Mouse (Mus musculus): ENCODE measurements at regions not wholly inside any gene's neighbourhood (a gene's known extent, or its start where the extent isn't known, plus 50 kb on each side); places are given as distances from the start of the nearest gene placed in this dataset.
"Not testable (repeated sequence)": the region's sequence is repeated elsewhere in the genome, so short reads cannot be mapped to it uniquely, and the experiment has no call there.

DNA sequence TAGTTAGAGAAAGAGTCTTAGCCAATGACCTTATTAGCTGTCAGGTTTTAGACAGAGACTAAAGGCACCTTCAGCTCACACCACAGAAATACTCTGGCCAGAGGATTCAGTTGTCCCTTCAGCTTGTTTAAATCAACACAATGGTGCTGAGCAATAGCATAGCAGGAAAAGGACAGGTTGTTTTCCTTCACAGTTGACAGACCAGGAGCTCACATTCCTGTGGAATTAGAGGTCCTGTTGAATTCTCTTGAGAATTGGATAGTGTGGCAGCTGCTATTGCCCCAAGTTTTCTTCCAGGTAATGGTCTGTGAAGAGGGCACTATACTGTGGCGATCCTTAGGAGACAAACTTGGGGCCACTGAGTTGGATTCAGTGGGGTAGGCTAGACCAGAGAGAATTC, 57.2 kb upstream of the Pglyrp3 start:
- Histone ChIP-seq H3K36me3 (ENCODE audit: insufficient read depth, low read length) (no peaks in the 10 kb centered on the region), H3K9me3 (ENCODE audit: low read length) (peaks cover 33% of the 10 kb centered on the region)
- no peak for TF ChIP-seq NANOG (IDR thresholded peaks at IDR 0.05; ENCODE audit: borderline replicate concordance, low read length)

DNA sequence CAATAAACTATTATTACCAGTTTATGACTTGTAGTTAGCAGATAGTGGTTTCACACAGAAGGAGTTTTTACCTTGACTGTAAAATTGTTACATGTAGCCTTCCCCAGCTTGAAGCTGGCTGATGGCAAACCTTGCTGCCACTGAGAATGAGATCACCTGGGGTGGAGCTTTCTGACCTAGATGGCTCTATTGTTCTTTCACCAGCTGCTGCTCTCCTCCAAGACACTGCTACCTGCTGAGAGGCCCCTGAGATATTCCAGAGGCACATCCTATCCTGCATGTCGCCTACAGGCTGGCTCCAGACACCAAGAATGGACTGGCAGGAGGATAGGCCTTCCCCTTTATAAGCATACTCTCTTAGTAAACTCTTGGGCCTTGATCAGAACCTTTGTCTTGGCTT, 55.8 kb upstream of the Pglyrp3 start:
- no peak for TF ChIP-seq NANOG (IDR thresholded peaks at IDR 0.05; ENCODE audit: borderline replicate concordance, low read length)
- TF ChIP-seq POU5F1 (IDR thresholded peaks at IDR 0.05; ENCODE audit: borderline replicate concordance, low read length) = no peak
- TF ChIP-seq CTCF (conservative IDR thresholded peaks at IDR 0.05; ENCODE audit: low read length) = no peak
- H3K4me1 ChIP-seq (replicated peaks; ENCODE audit: low read depth, low read length) = peaks cover 7% of the 10 kb centered on the region; the same call in 1 of the 2 replicates
- H3K36me3 ChIP-seq (ENCODE audit: insufficient read depth, low read length) = no peaks in the 10 kb centered on the region
- no peaks in the 10 kb centered on the region for H3K27me3 ChIP-seq (ENCODE audit: insufficient read depth, low read length)
- peaks cover 32% of the 10 kb centered on the region for H3K9me3 ChIP-seq (ENCODE audit: low read length)
- H3K4me3 ChIP-seq (replicated peaks; ENCODE audit: low read length) = no peak overlapping the region

More for the DNA sequence above, 57.2 kb upstream of the Pglyrp3 start:
- Histone ChIP-seq H3K4me3 (replicated peaks; ENCODE audit: low read length) (no peak overlapping the region), H3K4me1 (replicated peaks; ENCODE audit: low read depth, low read length) (peaks cover 5% of the 10 kb centered on the region; the same call in 1 of the 2 replicates), H3K27me3 (ENCODE audit: insufficient read depth, low read length) (no peaks in the 10 kb centered on the region)

DNA sequence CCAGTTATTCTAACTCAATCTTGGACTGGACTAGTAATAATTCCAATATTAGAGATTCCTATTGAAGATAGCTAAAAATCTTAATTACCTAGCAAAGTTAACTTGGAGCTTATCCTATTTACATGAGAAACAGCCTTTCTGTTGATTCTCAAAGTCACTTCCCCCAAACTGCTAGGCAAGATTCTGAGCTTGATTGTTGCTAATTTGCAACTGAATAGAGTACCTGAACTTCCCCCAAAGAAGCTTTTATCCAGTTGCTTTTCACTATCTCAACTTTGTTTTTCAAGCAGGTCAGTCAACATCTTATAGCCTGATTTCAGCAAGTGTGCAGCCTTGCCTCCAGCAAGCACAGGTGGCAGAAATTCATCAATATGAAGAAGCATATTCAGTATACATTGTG, 50.5 kb upstream of the Pglyrp3 start:
- not testable (repeated sequence) for H3K27me3 ChIP-seq (ENCODE audit: insufficient read depth, low read length); H3K36me3 ChIP-seq (ENCODE audit: insufficient read depth, low read length)
- H3K4me1 ChIP-seq (replicated peaks; ENCODE audit: low read depth, low read length) = peaks cover 10% of the 10 kb centered on the region
- H3K9me3 ChIP-seq (ENCODE audit: low read length) = peaks cover 27% of the 10 kb centered on the region
- peak; percentile 92 for TF ChIP-seq NANOG (IDR thresholded peaks at IDR 0.05; ENCODE audit: borderline replicate concordance, low read length)
- TF ChIP-seq POU5F1 (IDR thresholded peaks at IDR 0.05; ENCODE audit: borderline replicate concordance, low read length) = peak; percentile 63; the same call in 1 of the 2 replicates
- H3K4me3 ChIP-seq (replicated peaks; ENCODE audit: low read length) = 0 out of 2 replicates have a peak overlapping the region, but pooled peaks have one; percentile 29

DNA sequence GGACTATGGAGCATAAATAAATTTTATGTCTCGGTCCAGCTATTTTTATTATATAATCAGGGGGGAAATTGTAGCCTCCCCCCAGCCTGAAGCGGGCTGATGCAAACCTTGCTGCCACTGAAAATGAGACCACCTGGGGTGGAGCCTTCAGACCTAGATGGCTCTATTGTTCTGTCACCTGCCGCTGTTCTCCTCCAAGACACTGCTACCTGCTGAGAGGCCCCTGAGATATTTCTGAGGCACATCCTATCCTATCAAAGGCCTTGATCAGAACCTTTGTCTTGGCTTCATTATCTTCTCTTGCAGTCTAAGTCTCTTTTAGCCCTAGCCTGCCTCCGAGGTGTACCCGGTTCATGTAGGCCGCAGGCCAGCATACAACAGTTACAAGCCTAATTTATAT, 49.8 kb upstream of the Pglyrp3 start:
- not testable (repeated sequence) for H3K27me3 ChIP-seq (ENCODE audit: insufficient read depth, low read length); H3K36me3 ChIP-seq (ENCODE audit: insufficient read depth, low read length); H3K4me1 ChIP-seq (replicated peaks; ENCODE audit: low read depth, low read length)
- TF ChIP-seq NANOG (IDR thresholded peaks at IDR 0.05; ENCODE audit: borderline replicate concordance, low read length) = peak; percentile 91
- Histone ChIP-seq H3K4me3 (replicated peaks; ENCODE audit: low read length) (0 out of 2 replicates have a peak overlapping the region, but pooled peaks have one; percentile 29), H3K9me3 (ENCODE audit: low read length) (peaks cover 22% of the 10 kb centered on the region)

Measured in E14TG2a.4 (cell line).